Mouse (Mus musculus): ENCODE data around the gene Gp9. TPM values are rescaled to one million over a fixed set of nuclear protein-coding genes. Genes with fewer than 3 reads are reported as not detected.

Gene Gp9
- total RNA-seq, 2 experiments from 2014 or later, result not detected

DNA sequence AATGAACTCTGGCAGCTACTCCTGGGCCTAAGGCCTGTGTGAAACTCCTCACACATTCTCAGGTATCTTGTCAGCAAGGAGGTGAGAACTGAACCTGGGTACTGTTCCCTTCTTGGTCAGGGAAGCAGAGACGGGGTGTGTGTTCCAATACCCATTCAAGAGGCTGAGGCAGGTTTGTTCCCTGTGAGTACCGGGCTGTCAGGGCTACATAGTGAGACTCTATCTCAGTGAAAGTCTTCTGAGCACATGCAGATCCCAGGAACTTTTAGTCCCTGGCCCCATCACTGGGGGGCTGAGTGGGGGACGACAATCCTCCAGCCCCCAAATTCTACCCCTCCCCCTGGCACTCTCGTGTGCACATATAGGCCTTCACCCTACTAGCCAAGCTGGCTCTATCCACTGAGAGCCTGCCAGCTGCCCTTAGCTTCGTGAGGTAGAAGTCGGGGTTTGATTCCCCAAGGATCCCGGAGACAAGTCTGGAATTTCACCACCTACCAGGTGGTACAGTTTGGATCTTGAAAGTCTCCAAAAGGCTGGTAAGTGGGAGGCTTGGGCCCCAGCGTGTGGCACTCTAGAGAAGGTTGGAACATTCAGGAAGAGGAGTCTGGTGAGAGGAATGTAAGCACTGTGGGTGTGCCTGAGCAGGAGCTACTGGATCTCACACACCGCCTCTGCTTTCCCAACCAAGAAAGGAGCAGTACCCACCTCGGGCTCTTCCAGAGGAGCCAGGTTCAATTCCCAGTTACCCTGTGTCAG is 2.9 kb downstream of the Gp9 start:
- intact Hi-C loops (cut with DNase I), result no loop called here
- DNase-seq, result no peak

DNA sequence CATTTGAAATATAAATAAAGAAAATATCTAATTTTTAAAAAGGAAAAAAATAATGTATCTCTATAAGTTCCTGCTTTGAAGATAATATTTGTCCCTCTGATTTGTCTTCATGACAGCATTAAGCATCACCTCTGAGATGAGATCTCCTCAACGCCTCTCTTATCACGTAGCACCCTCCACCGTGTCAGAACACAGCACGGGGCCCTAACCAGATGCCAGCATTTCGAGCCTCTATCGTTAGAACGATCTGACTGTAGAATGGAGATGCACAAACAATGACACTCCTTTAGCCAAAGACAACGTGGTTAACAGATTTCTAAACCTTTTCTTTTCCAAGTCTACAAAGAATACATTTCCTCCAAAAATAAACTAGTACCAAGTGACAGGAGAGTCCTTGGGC is 6.2 kb downstream of the Gp9 start:
- DNase-seq, result no peak
- intact Hi-C loops (cut with DNase I), result no loop called here

DNA sequence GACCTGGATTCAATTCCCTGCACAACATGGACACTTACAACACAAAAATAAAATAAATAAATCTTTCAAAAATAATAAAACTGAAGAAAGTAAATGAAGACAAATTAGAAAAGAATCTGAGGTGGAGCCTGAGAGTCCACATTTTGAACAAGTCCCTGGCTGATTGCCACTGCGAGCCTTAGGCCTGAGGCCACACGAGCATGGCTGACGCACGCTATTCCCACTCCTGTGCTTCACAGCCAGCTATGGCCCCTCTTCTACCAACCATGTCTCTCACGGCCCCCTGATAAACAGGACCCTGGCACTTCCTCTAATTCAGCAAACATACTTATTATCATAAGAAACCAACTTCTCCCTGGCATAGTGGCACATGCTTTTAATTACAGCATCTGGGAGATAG is 8.7 kb downstream of the Gp9 start:
- no peak for DNase-seq
- intact Hi-C loops (cut with DNase I), result no loop called here

DNA sequence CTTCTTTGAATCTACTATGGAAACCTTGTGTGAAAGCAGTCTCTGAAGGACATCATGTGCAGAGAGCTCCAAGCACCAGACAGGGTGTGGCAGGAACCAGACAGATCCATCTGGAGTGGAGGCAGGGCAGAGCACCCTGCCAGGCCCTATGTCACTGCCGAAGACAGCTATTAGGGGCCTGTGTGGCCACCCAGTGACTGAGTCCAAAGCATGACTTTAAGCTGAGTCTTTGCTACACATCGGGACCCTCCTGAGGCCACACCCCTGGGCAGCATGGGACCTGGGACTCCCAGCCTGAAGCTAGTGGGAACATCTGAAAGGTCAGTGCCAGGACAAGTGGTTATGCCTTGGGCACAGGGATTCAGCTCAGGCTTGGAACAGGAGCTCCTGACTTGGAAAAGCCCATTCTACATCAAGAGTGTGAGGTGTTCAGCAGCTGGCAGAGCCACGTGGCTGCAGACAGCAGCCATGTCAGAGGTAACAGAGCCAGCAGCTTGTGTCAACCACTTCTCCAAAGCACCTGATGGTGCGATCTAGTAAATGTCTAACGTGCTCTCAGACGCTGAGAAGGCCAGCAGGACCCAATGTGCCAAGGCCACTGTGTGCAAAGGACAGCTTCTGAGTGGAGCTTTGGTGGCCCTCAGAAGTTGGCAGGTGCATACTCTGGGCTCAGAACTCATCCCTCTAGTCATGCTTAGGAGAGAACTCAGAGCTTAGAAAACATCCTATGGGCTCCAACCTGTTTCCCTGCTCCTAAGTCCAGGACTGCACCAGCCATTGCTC is 9.4 kb downstream of the Gp9 start:
- peak in 1 of 2 experiments; percentile 39 for DNase-seq
- intact Hi-C loops (cut with DNase I), result no loop called here

DNA sequence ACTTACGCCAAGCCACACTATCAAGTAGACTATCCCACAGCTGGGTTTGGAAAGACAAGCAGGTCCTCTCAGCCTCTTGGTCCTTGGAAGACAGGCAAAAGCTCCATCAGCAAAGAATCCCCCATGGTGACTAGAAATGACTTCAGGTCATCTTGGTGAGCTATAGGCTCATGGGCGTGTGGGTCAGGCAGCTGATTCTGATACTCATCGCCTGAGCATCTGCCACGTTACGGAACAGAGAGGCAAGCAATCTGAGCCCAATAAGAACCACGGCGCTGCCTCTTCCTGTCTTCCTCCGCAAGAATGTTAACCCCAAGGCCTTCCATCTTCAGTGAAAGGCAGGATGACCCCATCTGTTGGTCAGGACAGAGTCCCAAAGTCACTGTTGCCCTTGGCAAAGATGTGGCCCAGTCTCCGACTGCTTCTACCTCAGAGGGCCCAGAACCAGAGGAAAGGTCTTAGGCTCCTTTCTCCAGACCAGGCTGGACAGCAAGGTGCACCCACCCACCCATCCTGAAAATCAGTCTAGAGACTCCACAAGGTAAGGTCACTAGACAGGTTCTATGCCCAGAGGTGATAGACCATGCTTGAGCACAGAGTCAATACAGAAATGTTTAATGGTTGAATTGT is 10.5 kb downstream of the Gp9 start:
- intact Hi-C loops (cut with DNase I), result no loop called here
- DNase-seq, result no peak

DNA sequence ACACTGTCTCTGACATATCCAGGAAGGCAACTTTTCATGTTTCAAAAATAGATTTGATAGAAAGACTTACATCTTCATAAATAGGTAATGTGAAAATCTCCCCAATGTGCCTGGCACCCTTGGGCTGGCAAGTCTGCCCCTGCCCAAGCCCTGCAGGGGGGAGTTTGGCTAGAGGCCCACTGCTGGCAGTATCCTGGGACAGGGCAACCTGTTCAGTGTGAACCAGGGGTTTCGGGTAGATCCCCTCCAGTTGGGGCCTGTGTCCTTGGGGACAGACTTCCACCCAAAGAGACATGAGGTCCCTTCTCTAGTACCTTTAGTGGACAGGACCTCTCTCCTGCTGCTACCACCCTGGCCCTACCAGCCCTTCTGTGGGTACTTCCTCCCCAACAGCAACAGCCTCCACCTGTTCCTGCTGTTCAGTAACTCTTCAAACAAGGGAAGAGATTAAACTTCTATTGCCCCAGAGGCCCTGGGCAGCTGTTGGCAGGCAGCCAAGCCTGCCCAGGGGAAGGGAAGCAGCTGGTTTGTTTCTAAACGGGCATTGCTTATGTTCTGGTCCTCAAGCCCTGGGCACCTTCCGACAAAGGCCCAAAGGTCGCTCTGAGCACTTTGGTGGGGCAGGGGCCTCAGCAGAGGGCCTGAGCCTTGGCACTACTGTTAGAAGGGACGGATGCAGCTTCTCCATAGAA is 11.2 kb downstream of the Gp9 start:
- DNase-seq, result no peak

DNA sequence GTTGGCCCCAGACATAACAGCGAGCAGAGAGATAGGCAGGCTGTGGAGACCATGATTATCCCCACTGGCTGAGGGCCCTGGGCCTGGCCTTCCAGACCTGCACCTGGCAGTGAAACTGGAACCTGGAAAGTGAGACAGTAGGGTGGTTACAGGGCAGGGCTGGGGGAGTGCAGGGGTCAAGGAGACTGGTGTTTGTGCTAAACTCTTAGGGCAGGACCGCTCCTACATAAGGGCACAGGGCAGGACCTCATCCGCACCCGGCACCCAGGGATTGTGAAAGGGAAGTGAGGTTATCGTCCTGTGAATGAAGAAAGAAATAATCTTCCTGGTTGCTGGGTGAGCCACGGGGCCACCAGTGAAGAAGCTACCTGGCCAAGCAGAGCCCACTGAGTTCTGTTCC is 11.9 kb downstream of the Gp9 start:
- intact Hi-C loops (cut with DNase I), result no loop called here
- no peak for DNase-seq

More for the DNA sequence above, 11.2 kb downstream of the Gp9 start:
- intact Hi-C loops (cut with DNase I), result no loop called here

DNA sequence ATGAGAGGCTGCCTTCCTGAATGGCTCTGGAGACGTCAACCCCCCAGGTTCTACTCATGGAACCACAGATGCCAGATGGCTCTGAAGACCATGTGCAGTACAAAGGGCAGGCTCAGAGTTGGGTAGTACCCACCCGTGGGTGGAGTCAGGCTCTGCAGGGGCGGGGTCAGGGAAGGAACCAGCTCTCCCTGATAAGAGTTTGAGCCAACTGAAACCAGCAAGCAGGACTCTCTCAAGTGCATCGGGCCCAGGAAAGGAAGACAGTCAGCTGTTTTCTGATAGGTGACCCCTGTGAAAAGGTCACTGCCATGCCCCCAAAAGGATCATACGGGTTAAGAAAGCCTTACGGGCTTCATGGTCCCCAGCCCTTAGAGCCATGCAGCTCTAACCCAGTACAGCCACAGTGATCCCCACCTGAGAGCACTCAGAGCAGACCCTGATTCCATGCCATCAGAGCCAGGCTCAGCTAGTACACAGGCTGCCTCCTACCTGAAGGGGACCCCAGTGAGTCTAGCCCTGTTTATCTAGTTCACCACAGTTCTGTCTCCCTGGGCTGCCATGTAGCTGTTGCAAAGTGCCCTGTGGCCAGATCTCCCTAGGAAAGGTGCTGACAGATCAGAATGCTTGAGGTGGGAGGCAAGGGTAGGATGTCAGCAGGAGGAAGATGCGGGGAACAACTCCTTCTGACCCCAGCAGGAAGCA is 13.1 kb downstream of the Gp9 start:
- intact Hi-C loops (cut with DNase I), result no loop called here

DNA sequence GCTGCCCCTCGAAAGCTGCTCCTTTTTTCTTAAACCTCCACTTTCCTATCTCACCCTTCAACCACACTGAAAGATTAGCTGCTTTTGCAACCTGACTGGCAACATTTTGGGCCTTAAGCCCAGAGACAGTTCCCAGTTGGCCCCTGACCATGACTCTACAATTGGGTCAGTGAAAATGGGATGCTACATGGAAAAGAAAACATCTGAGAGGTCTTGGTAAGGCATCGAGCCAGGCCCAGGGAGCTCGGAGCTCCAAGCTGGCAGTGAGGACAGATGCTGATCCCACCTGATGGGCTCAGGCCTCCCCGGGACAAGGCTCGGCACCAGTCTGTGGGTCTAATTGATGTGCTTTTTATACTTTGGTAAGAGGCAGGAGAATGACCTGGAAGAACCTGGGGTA is 14.0 kb downstream of the Gp9 start:
- intact Hi-C loops (cut with DNase I), result no loop called here
- DNase-seq, result no peak

More for the DNA sequence above, 13.1 kb downstream of the Gp9 start:
- no peak for DNase-seq

DNA sequence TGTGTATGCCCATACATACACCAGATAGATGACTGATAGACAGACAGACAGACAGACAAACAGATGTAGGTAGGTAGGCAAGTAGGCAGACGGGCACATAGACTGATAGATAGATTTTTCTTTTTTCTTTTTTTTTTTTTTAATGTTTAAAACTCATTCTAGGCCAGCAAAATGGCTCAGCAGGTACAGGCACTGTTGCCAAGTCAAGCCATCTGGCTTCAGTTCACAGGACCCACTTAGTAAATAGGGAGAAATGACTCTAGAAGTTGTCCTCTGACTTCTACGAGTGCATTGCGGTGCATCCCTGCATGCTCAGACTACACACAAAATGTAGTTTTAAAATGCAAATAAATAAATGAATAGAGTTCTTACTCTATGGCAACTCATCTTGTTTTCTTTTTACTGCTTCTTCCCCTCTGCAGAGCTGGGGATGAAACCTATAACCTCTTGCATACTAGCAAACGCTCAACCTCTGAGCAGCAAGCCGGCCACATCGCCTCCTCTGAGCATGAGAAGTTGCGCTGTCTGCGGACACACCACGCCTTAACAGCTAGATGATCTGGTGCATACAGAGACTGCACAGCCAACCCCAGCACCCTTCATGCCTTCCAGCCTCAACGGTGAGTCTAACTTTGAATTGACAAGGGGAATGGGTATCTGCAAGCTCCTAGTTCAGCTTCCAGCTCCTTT is 16.1 kb downstream of the Gp9 start:
- DNase-seq, result no peak
- intact Hi-C loops (cut with DNase I), result no loop called here

DNA sequence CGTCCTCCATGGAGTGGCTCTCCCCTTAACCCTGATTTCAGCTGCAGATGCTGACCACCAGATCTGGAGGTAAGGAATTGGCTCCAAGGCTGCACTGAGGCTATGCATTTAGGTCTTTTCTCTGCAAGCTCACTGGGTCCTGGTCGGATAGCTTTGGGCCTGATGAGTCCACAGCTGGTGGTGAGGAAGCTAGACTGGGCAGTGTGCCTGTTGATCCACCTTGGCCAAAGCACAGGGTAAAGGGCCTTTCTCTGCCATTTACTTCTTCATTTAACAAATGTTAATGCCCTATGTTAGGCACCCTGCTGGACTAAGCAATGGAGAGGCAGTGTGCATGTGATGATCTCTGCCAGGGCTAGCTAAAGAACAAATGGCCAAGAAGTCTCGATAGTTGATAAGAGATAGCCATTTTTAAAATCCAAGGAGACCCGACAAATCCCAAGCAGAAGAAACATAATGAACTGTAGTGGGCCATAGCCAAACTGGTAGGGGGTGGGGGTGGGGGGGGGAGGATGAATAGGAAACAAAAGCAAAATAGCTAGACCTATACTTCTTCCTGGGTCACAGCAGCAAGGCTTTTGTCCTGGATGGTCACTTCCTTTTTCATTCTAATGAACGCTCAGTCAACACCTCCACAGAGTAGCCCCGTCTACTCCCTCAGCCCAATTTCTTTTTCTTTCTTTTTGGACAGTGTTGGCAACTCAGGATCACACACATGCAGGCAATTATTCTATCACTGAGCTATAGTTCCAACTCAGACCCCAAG is 17.7 kb downstream of the Gp9 start:
- intact Hi-C loops (cut with DNase I), result no loop called here
- DNase-seq, result no peak

DNA sequence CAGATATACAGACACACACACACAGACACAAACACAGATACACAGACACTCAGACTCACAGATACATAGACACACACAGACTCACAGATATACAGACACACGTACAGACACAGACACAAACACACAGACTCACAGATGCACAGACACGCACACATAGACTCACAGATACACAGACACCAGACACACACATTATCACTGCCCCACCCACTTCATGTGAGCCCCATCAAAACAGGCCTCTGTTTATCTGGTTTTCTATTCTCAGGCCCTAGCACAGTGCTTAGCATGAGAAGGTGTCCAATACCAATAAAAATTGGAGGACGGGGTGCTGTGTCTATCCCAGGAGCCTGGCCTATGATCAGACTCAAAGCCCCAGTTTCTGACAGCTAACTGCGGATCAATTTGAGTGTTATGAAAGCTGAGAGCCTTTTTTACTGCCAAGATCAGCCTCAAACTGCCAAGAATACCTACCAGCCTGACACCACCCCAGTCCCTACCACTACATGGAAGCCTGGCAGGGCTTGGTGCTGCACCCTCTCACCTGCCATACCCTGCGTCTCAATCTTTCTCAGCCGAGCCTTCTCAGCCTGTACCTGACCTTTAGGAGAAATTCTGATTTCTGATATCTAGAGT is 18.5 kb downstream of the Gp9 start:
- intact Hi-C loops (cut with DNase I), result no loop called here
- DNase-seq, result no peak

DNA sequence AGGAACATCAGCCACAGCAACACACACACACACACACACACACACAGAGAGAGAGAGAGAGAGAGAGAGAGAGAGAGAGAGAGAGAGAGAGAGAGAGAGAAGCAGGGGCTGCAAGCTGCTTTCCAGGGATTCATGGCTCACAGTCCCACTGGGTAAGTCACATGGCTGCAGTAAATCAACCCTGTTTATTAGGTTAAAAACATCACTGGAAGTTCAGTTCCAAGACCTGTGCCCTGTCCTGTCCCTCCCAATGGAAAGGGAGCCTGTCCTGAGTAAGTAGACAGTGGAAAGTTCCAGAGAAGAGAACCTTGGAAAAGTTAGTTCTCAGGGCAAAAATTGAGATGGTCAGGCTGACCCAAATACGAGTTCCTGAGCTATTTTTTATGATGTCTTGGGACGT is 19.4 kb downstream of the Gp9 start:
- DNase-seq, result no peak
- intact Hi-C loops (cut with DNase I), result no loop called here

DNA sequence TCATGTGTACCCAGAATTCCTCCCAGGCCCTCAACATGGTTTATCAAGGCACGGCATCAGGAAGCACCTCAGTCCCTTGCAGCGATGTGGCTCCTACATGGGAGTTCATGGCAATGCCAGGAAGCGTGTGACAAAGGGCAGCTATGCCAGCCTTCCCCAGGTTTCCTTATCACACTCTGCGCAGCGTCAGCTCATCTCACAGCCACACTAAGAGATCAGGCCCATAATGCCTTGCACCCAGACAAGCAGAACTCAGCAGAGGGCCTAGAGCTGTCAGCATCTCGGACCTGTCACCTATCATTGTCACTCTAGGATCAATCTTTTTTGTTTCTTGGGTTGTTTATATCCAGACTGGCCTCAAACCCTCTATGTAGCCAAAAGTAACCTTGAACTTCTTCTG is 21.7 kb downstream of the Gp9 start:
- intact Hi-C loops (cut with DNase I), result no loop called here
- no peak for DNase-seq

DNA sequence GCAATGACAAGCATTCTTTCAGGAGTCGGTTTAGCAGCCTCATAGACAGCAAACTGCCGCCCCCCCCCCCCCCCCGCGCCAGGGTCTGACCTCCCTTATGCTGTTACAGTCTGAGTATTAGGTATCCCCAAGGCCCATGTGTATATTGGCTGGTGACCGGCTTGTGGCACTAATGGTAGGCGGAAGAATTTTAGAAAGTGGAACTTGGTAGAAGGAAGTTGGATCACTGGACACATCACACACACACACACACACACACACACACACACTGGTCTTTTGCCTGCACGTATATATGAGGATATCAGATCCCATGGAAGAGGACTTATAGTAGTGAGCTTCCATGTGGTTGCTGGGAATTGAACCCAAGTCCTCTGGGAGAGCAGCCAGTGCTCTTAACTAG is 24.6 kb downstream of the Gp9 start:
- intact Hi-C loops (cut with DNase I), result no loop called here
- DNase-seq, result no peak

DNA sequence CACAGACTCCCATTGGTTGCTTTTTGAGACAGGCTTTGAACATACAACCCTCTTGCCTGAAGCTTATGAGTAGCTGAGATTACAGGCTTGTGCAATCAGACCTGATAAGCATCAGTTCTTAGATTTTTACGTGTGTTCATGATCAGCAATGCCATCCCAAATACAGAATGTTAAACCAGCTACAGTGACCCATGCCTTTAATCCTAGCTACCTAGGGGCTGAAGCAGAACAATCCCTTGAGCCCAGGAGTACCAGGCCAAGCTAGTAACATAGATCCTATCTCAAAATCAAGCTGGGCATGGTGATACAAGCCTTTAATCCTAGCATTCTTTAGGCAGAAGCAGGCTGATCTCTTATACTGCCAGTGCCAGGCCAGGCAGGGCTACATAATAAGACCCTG is 26.2 kb downstream of the Gp9 start:
- intact Hi-C loops (cut with DNase I), result no loop called here
- DNase-seq, result no peak

DNA sequence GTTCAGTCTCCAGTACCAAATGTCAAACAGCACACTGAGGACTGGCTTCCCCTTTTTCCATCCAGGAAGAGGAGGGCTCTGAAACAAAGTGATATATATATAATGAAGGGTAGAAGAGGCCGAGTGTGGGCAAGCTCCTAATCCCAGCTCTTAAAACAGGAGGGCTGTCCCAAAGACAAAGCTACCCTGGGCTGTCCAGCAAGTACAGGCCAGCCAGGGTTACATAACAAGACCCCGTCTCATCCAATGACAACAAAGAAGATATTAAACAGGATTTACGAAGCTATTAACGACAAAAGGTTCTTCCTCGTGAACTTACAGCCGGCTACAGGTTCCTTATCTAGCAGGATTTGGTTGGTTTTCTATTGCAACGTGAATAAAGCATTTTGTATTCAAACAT is 27.0 kb downstream of the Gp9 start:
- intact Hi-C loops (cut with DNase I), result no loop called here
- no peak for DNase-seq

DNA sequence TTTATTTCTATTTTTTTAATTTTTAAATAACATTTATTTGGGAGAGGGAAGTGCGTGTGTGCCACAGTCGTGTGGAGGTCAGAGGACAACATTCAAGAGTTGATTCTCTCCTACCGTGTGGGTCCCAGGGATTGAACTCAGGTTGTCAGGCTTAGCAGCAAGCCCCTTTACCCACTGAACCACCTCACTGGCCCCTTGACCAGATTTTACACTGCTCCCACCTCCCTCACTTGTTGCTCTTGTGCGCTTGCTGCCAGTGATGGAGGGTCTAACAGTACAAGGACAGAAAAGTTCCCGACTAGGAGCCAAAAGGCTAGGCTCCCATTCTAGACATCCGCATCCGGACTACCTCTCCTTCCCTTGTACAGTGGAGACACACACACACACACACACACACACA is 27.6 kb downstream of the Gp9 start:
- no peak for DNase-seq
- intact Hi-C loops (cut with DNase I), result no loop called here

DNA sequence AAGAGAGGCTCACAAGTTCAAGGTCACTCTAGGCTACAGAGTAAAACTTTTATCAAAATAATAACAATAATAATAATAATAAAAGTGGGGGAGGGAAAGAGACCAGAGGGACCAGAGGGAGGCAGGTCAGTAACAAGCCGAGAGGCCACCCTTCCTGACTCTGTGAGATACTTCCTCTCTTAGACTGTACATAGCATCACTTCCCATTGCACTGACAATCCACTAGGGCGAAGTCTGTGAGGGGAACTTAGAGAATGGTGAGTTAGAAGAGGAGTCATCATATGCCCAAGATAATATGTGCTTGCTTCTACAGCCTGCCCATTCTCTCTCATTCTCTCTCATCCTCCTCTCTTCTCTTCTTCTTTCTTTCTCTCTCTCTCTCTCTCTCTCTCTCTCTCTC is 28.2 kb downstream of the Gp9 start:
- intact Hi-C loops (cut with DNase I), result no loop called here
- DNase-seq, result no peak
